Mouse (Mus musculus) hindbrain, embryonic 12.5 days (tissue): ENCODE data around the gene Vti1a. TPM values are rescaled to one million over a fixed set of nuclear protein-coding genes. Genes with fewer than 3 reads are reported as not detected.

Experiments used
- polyA plus RNA-seq: library from polyadenylated mRNA; unstranded; fragments of >200 nt; fragmentation: Nextera tagmentation; extraction: Ambion mirVana; gene quantifications from 2 replicates; pipeline ENCODE4 v1.2.1, GENCODE M21; 2016

Gene Vti1a
- polyA plus RNA-seq, 1 experiment from 2014 or later = 32.3 TPM

Other genes with a start within 250 kb of the Vti1a start
- 25.3 and 27.5 TPM in 2 replicates for gene Gpam, start 189.1 kb upstream of the Vti1a start, polyA plus RNA-seq
- 0.22 and 0.57 TPM in 2 replicates for gene Tectb, start 135.6 kb upstream of the Vti1a start, polyA plus RNA-seq
- not detected in 2 replicates for gene Gucy2g, start 75.1 kb upstream of the Vti1a start, polyA plus RNA-seq
- 16.5 and 16.9 TPM in 2 replicates for gene Acsl5, start 64.4 kb upstream of the Vti1a start, polyA plus RNA-seq
- gene Zdhhc6, start 263 bp upstream of the Vti1a start, polyA plus RNA-seq = 88.4 and 90.1 TPM in 2 replicates